Mouse (Mus musculus) spleen, adult 2 months (tissue): ENCODE measurements at regions not wholly inside any gene's neighbourhood (a gene's known extent, or its start where the extent isn't known, plus 50 kb on each side); places are given as distances from the start of the nearest gene placed in this dataset.

Experiments
- CTCF ChIP-seq: fragments of 200-500 bp; IDR thresholded peaks from 2 replicates; pipeline ENCODE4 v1.5.1; 2011; ENCODE audit warnings: mild to moderate bottlenecking, inconsistent platforms; ENCODE audit not compliant: insufficient read depth, insufficient read length, insufficient replicate concordance; ENCODE audit errors: extremely low read depth
- POLR2A ChIP-seq: fragments of 200-500 bp; IDR thresholded peaks from 2 replicates; pipeline ENCODE4 v1.6.1; 2011; ENCODE audit warnings: low read depth, low read length, inconsistent platforms

- TF ChIP-seq POLR2A (no peak), CTCF (no peak)
Measured at GRCm38 (mm10) chr12:16434225-16434624, 176.5 kb downstream of the Lpin1 start.
